Mouse (Mus musculus) T-helper 2 cell (primary cell): ENCODE measurements around the gene Papolb.

Experiments used
- in situ Hi-C: fragments of 300-600 bp; cut with MboI, MseI; formaldehyde crosslinking; loops from one replicate; pipeline ENCODE4 v1.15.1; 2025; ENCODE audit warnings: high pct_unique_total_duplicates

Gene Papolb

DNA sequence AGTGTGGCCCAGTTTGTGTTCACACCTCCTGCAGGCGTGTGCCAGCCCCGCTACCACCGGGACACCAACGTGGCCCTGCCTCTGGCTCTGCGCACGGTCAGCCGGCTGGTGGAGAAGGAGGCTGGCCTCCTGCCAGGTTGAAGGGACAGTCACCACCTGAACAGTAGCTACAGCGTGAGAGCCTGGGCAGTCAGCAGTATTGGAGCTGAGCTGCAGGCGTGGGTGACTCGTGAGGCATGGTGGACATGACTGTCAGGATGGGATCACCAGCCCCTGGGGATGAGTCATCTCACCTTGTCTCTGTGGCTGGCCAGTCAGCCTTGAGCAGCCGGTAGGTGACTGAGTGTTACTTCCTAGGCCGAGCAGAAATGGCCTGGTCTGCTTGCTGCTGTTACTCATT, 52.5 kb downstream of the Papolb start:
- in situ Hi-C loops: no loop called here
